Mouse (Mus musculus): Measurements from ENCODE around the gene Rasef.
"Not testable (repeated sequence)": the region's sequence is repeated elsewhere in the genome, so short reads cannot be mapped to it uniquely, and the experiment has no call there.

Rasef gene

GRCm38 (mm10) chr4:73790260-73791185, at the start of gene Rasef:
TSS of gene Rasef (minus strand) at chr4:73790994.
- no peak for DNase-seq (ENCODE audit: low read depth in 1 of 2, low spot score in 2 of 2)

- DNase-seq (ENCODE audit: low read depth in 1 of 2, low spot score in 2 of 2): no peak
These were observed 35.8 kb upstream of the Rasef start for GRCm38 (mm10) chr4:73826587-73826986.

- DNase-seq (ENCODE audit: low read depth in 1 of 2, low spot score in 2 of 2): no peak
These were observed 369 bp upstream of the Rasef start for GRCm38 (mm10) chr4:73791186-73791540.

- no peak for DNase-seq (ENCODE audit: low read depth in 1 of 2, low spot score in 2 of 2)
These were observed 1.3 kb downstream of the Rasef start for GRCm38 (mm10) chr4:73789534-73789933.

- DNase-seq (ENCODE audit: low read depth in 1 of 2, low spot score in 2 of 2): no peak
These were observed 2.6 kb downstream of the Rasef start for GRCm38 (mm10) chr4:73788076-73788730.

GRCm38 (mm10) chr4:73784147-73784546, 6.6 kb downstream of the Rasef start:
- DNase-seq (ENCODE audit: low read depth in 1 of 2, low spot score in 2 of 2): no peak

GRCm38 (mm10) chr4:73781061-73781460, 9.7 kb downstream of the Rasef start:
- DNase-seq (ENCODE audit: low read depth in 1 of 2, low spot score in 2 of 2): no peak

GRCm38 (mm10) chr4:73775266-73775665, 15.5 kb downstream of the Rasef start:
- DNase-seq (ENCODE audit: low read depth in 1 of 2, low spot score in 2 of 2): no peak

GRCm38 (mm10) chr4:73773831-73774810, 16.7 kb downstream of the Rasef start:
- no peak for DNase-seq (ENCODE audit: low read depth in 1 of 2, low spot score in 2 of 2)

GRCm38 (mm10) chr4:73772028-73772427, 18.8 kb downstream of the Rasef start:
- DNase-seq (ENCODE audit: low read depth in 1 of 2, low spot score in 2 of 2): no peak

GRCm38 (mm10) chr4:73770592-73770991, 20.2 kb downstream of the Rasef start:
- no peak for DNase-seq (ENCODE audit: low read depth in 1 of 2, low spot score in 2 of 2)

- DNase-seq (ENCODE audit: low read depth in 1 of 2, low spot score in 2 of 2): no peak
These were observed 22.6 kb downstream of the Rasef start for GRCm38 (mm10) chr4:73768156-73768555.

- no peak for DNase-seq (ENCODE audit: low read depth in 1 of 2, low spot score in 2 of 2)
These were observed 42.6 kb downstream of the Rasef start for GRCm38 (mm10) chr4:73748219-73748618.

- DNase-seq (ENCODE audit: low read depth in 1 of 2, low spot score in 2 of 2): no peak
These were observed 51.4 kb downstream of the Rasef start for GRCm38 (mm10) chr4:73739439-73739838.

GRCm38 (mm10) chr4:73719819-73720218, 71.0 kb downstream of the Rasef start:
- no peak for DNase-seq (ENCODE audit: low read depth in 1 of 2, low spot score in 2 of 2)

GRCm38 (mm10) chr4:73718761-73719160, 72.0 kb downstream of the Rasef start:
- no peak for DNase-seq (ENCODE audit: low read depth in 1 of 2, low spot score in 2 of 2)

- DNase-seq (ENCODE audit: low read depth in 1 of 2, low spot score in 2 of 2): not testable (repeated sequence)
These were observed 107.6 kb downstream of the Rasef start, which contains the start of gene Gm428 for GRCm38 (mm10) chr4:73683216-73683615. TSS of gene Gm428 (plus strand) at chr4:73683516.

GRCm38 (mm10) chr4:73668054-73668453, 122.7 kb downstream of the Rasef start, which contains the start of gene Gm11239:
TSS of gene Gm11239 (plus strand) at chr4:73668354.
- DNase-seq (ENCODE audit: low read depth in 1 of 2, low spot score in 2 of 2): not testable (repeated sequence)

All from monocyte, adult 2 months (primary cell).